Comparison of ENCODE assay signal across 8 mouse cellular contexts in the genomic region with DNA sequence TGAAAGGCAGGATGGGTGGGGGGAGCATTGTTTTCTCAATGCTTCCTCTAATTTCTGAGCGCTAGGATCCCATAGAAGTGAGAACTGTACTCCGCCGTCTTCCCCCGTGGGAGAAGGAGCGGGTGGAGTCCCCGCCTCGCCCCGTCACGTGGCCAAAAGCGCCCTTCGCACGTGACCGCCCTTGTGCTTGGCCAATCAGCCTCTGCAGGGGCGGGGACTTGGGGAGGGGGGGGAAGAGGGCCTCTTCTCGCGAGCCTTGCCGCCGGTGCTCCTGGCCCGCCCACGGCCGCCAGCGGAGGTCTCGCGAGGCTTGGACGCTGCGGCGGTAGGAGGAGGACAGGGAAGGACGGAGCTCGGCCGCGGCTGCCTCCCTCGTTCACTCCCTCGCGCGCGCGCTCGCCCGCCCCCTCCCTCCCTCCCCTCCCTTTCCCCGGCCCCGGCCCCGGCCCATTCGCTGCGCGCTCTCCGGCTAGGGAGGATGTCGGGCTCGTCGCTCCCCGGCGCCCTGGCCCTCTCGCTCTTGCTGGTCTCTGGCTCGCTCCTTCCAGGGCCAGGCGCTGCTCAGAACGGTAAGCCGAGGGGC. TPM values are rescaled to one million over a fixed set of nuclear protein-coding genes. Genes with fewer than 3 reads are reported as not detected.
A peak's percentile ranks its signal among the peaks of the same experiment; 100 is the strongest.
DNase-seq lines count a peak whose midpoint lies in the region; ATAC-seq and TF ChIP-seq lines count a peak whose summit lies in the region.

A gene (plus strand): TSS at position 283 of the 583 bp plus-strand sequence.

- H3K9ac ChIP-seq in ES-Bruce4 (ENCODE audit: low read depth, poor library complexity, severe bottlenecking), result peak within 1 kb of the TSS; percentile 99
- H3K9ac ChIP-seq in forebrain, embryonic 13.5 days, result peak within 1 kb of the TSS; percentile 96
- peak within 1 kb of the TSS; percentile 99 for H3K9ac ChIP-seq in liver, postnatal 0 days (replicated peaks)
- H3K9ac ChIP-seq in neural tube, embryonic 14.5 days (replicated peaks; ENCODE audit: low read depth, low read length), result peak within 1 kb of the TSS; percentile 96

- H3K9me3 ChIP-seq in ES-Bruce4 (replicated peaks; ENCODE audit: control insufficient read depth, insufficient read depth, low read length, poor library complexity, severe bottlenecking), result no peaks in the 10 kb centered on the region
- no peaks in the 10 kb centered on the region for H3K9me3 ChIP-seq in forebrain, embryonic 13.5 days (replicated peaks)
- H3K9me3 ChIP-seq in liver, postnatal 0 days (ENCODE audit: low read length), result no peaks in the 10 kb centered on the region
- H3K9me3 ChIP-seq in neural tube, embryonic 14.5 days (ENCODE audit: control insufficient read depth, low read length), result no peaks in the 10 kb centered on the region

- peak; percentile 98 for DNase-seq in heart, postnatal 10 days
- DNase-seq in large intestine, adult 2 months (ENCODE audit: low read depth, low spot score), result peak; percentile 74
- peak; percentile 99 for DNase-seq in liver, postnatal 0 days
- DNase-seq in testis, postnatal 10 days (ENCODE audit: low spot score), result peak; percentile 97

- peak within 1 kb of the TSS; percentile 84 for H3K4me2 ChIP-seq in forebrain, embryonic 13.5 days
- peak within 1 kb of the TSS; percentile 92 for H3K4me2 ChIP-seq in liver, postnatal 0 days (ENCODE audit: low read depth, low read length)
- peak within 1 kb of the TSS; percentile 73 for H3K4me2 ChIP-seq in neural tube, embryonic 14.5 days (ENCODE audit: low read depth, low read length)

- no peaks in the 10 kb centered on the region for H3K4me1 ChIP-seq in ES-Bruce4 (ENCODE audit: control insufficient read depth, insufficient read depth, low read length)
- H3K4me1 ChIP-seq in forebrain, embryonic 13.5 days, result peaks cover 18% of the 10 kb centered on the region
- H3K4me1 ChIP-seq in liver, postnatal 0 days (ENCODE audit: insufficient read depth), result peaks cover 14% of the 10 kb centered on the region
- H3K4me1 ChIP-seq in neural tube, embryonic 14.5 days (ENCODE audit: control insufficient read depth, insufficient read depth, low read length), result peaks cover 14% of the 10 kb centered on the region

- no peaks in the 10 kb centered on the region for H3K36me3 ChIP-seq in ES-Bruce4 (ENCODE audit: control insufficient read depth, insufficient read depth, low read length, poor library complexity, severe bottlenecking)
- H3K36me3 ChIP-seq in forebrain, embryonic 13.5 days (ENCODE audit: poor library complexity, severe bottlenecking), result no peaks in the 10 kb centered on the region
- H3K36me3 ChIP-seq in liver, postnatal 0 days (replicated peaks; ENCODE audit: insufficient read depth, low read length), result no peaks in the 10 kb centered on the region
- H3K36me3 ChIP-seq in neural tube, embryonic 14.5 days (ENCODE audit: control insufficient read depth, insufficient read depth, low read length), result no peaks in the 10 kb centered on the region

- peak; percentile 95 for ATAC-seq in cerebellum, adult (ENCODE audit: insufficient number of reproducible peaks, low FRiP score, low TSS enrichment)
- peak; percentile 99 for ATAC-seq in forebrain, embryonic 13.5 days
- ATAC-seq in liver, postnatal 0 days, result peak; percentile 97
- ATAC-seq in neural tube, embryonic 14.5 days (ENCODE audit: low read depth), result peak; percentile 99

- H3K27me3 ChIP-seq in ES-Bruce4 (ENCODE audit: control insufficient read depth, insufficient read depth, low read length, poor library complexity, severe bottlenecking), result no peaks in the 10 kb centered on the region
- no peaks in the 10 kb centered on the region for H3K27me3 ChIP-seq in forebrain, embryonic 13.5 days
- no peaks in the 10 kb centered on the region for H3K27me3 ChIP-seq in liver, postnatal 0 days (ENCODE audit: insufficient read depth, low read length)
- peaks cover 3% of the 10 kb centered on the region; the same call in 1 of the 2 replicates for H3K27me3 ChIP-seq in neural tube, embryonic 14.5 days (ENCODE audit: control insufficient read depth, insufficient read depth, low read length)

- 0 out of 2 replicates have a peak, but pooled peaks have one; percentile 46 for TF ChIP-seq EP300 in ES-Bruce4 (IDR thresholded peaks at IDR 0.05; ENCODE audit: insufficient read depth, low read depth, low read length)
- peak; percentile 70 for TF ChIP-seq EP300 in liver, postnatal 0 days (IDR thresholded peaks at IDR 0.05; ENCODE audit: low read depth)

- peak within 1 kb of the TSS; percentile 96 for H3K4me3 ChIP-seq in ES-Bruce4 (ENCODE audit: low read depth, low read length)
- peak within 1 kb of the TSS; percentile 89 for H3K4me3 ChIP-seq in forebrain, embryonic 13.5 days
- H3K4me3 ChIP-seq in liver, postnatal 0 days (ENCODE audit: low read depth, low read length), result peak within 1 kb of the TSS; percentile 92
- H3K4me3 ChIP-seq in neural tube, embryonic 14.5 days (ENCODE audit: low read depth, low read length), result peak within 1 kb of the TSS; percentile 93

- TF ChIP-seq CTCF in ES-Bruce4 (IDR thresholded peaks at IDR 0.05; ENCODE audit: low read depth, low read length), result no peak
- TF ChIP-seq CTCF in liver, postnatal 0 days (IDR thresholded peaks at IDR 0.05; ENCODE audit: low read depth), result no peak

- WGBS in forebrain, embryonic 13.5 days, result under 1% methylated on average over 38 of the region's 56 CpGs
- WGBS in large intestine, adult 2 months, result under 1% methylated on average over 41 of the region's 56 CpGs
- 0% methylated on average over 22 of the region's 56 CpGs for WGBS in liver, postnatal 0 days (ENCODE audit: insufficient replicate concordance)
- 1% methylated on average over 45 of the region's 56 CpGs for WGBS in neural tube, embryonic 14.5 days

- H3K27ac ChIP-seq in ES-Bruce4 (ENCODE audit: insufficient read depth, low read length), result peak within 1 kb of the TSS; percentile 88
- peak within 1 kb of the TSS; percentile 99 for H3K27ac ChIP-seq in forebrain, embryonic 13.5 days
- peak within 1 kb of the TSS; percentile 97 for H3K27ac ChIP-seq in liver, postnatal 0 days (ENCODE audit: low read depth)
- peak within 1 kb of the TSS; percentile 97 for H3K27ac ChIP-seq in neural tube, embryonic 14.5 days (ENCODE audit: low read depth, low read length)

- intact Hi-C loops in heart, postnatal 10 days (cut with DNase I), result loop anchor here (5.0 kb wide), 1 partner anchor 35 kb away; no protein-coding TSS in a partner anchor

- TF ChIP-seq POLR2A in ES-Bruce4 (IDR thresholded peaks at IDR 0.05; ENCODE audit: insufficient read depth, low read length), result peak; percentile 65

RNA-seq across cellular contexts. Expression of the gene that starts here (rescaled TPM):
- polyA plus RNA-seq in ES-Bruce4 (2011; ENCODE audit: insufficient read depth, insufficient read length, low read depth, missing spikeins), result 91.4 and 93.4 TPM in 2 replicates
- 79.8 and 98.9 TPM in 2 replicates for polyA plus RNA-seq in forebrain, embryonic 13.5 days (2015; fragmentation: Nextera tagmentation; extraction: Ambion mirVana)
- 100 to 1,000 TPM; 186 to 201 TPM for total RNA-seq in heart, postnatal 10 days (2021)
- polyA plus RNA-seq in large intestine, adult 2 months (2012; rRNA removed), result 254 and 369 TPM in 2 replicates
- 66.3 and 73.8 TPM in 2 replicates for polyA plus RNA-seq in liver, postnatal 0 days (2015; fragmentation: Nextera tagmentation; extraction: Ambion mirVana)
- polyA plus RNA-seq in neural tube, embryonic 14.5 days (2014; fragmentation: Nextera tagmentation; extraction: Ambion mirVana), result 220 and 255 TPM in 2 replicates

Comparison
In these comparisons a context has a peak if more than half of its experiments do, and no peak if none do; other contexts are left out.
1. Peak in every context shown above with its lines: DNase-seq, ATAC-seq, H3K4me3 ChIP-seq and H3K27ac ChIP-seq.